Mouse (Mus musculus) heart, postnatal 0 days (tissue): ENCODE data around the gene Tnnt3.

Experiments used
- CTCF ChIP-seq: IDR thresholded peaks from 2 replicates; pipeline ENCODE4 v1.5.1; 2016; ENCODE audit warnings: antibody characterized with exemption, control low read depth, low read depth
- EP300 ChIP-seq: IDR thresholded peaks from 2 replicates; pipeline ENCODE4 v1.6.1; 2016; ENCODE audit warnings: antibody characterized with exemption, low read depth

- TF ChIP-seq CTCF (no peak), EP300 (no peak)
Measured at GRCm38 (mm10) chr7:142471414-142471861, 27.2 kb upstream of the Tnnt3 start.
